Mouse (Mus musculus): ENCODE results near the gene Rnf138rt1. TPM values are rescaled to one million over a fixed set of nuclear protein-coding genes. Genes with fewer than 3 reads are reported as not detected.

Gene Rnf138rt1
- polyA plus RNA-seq, 1 experiment from 2014 or later: 0.86 TPM

Other genes with a start within 250 kb of the Rnf138rt1 start
- gene Grpr, start 211.7 kb downstream of the Rnf138rt1 start, polyA plus RNA-seq (2016; fragmentation: Nextera tagmentation; extraction: Ambion mirVana): 0.16 and 0.20 TPM in 2 replicates
- gene Ap1s2, start 147.7 kb upstream of the Rnf138rt1 start, polyA plus RNA-seq (2016; fragmentation: Nextera tagmentation; extraction: Ambion mirVana): 53.5 and 60.3 TPM in 2 replicates
- gene Zrsr2, start 197.3 kb upstream of the Rnf138rt1 start, polyA plus RNA-seq (2016; fragmentation: Nextera tagmentation; extraction: Ambion mirVana): 76.5 and 77.9 TPM in 2 replicates